Mouse (Mus musculus): ENCODE results near the gene Ubb.

- TF ChIP-seq CTCF (IDR thresholded peaks at IDR 0.05; ENCODE audit: control insufficient read depth, insufficient read depth, insufficient read length): no peak
- TF ChIP-seq MYOD1 (IDR thresholded peaks at IDR 0.05; ENCODE audit: control insufficient read depth, insufficient read length, low read depth): no peak
- no peak for TF ChIP-seq USF1 (IDR thresholded peaks at IDR 0.05; ENCODE audit: low read depth)
- TF ChIP-seq MYOG (IDR thresholded peaks at IDR 0.05; ENCODE audit: control insufficient read depth, extremely low read depth, insufficient read length): no peak
Measured at GRCm38 (mm10) chr11:62560463-62561016, 9.6 kb downstream of the Ubb start.
